ENCODE assay signal across 28 mouse cellular contexts in genomic region chr2:69668414-69668813, GRCm38 (mm10). TPM values are rescaled to one million over a fixed set of nuclear protein-coding genes. Genes with fewer than 3 reads are reported as not detected.
DNase-seq lines count a peak whose midpoint lies in the region; ATAC-seq lines count a peak whose summit lies in the region.
"Had no signal": no experiment of that assay in that cellular context is flagged by ENCODE, and none has a peak within 500 bp of the region (broad histone marks: within the 10 kb centered on the region; RNA-seq: fewer than 3 reads in every experiment).

No protein-coding gene starts in this region.

- H3K27ac ChIP-seq in midbrain, embryonic 11.5 days (ENCODE audit: low read depth, low read length) = no peak overlapping the region
- no peak overlapping the region for H3K27ac ChIP-seq in midbrain, embryonic 10.5 days (replicated peaks)
- H3K27ac ChIP-seq in heart, embryonic 14.5 days (replicated peaks in 1 of 2; ENCODE audit: control insufficient read depth in 1 of 2, insufficient read depth in 1 of 2, low read depth in 2 of 2, low read length in 2 of 2) = peak overlapping the region; percentile 74 to 77
- H3K27ac ChIP-seq in forebrain, embryonic 13.5 days = no peak overlapping the region
- H3K27ac ChIP-seq: hindbrain, embryonic 14.5 days; limb, embryonic 15.5 days; liver, embryonic 14.5 days; neural tube, embryonic 12.5 days had no signal

- intact Hi-C loops in heart, postnatal 25 days (cut with DNase I) = no loop called here

- H3K27me3 ChIP-seq in midbrain, embryonic 11.5 days (ENCODE audit: control insufficient read depth, insufficient read depth, low read length) = no peaks in the 10 kb centered on the region
- no peaks in the 10 kb centered on the region for H3K27me3 ChIP-seq in midbrain, embryonic 10.5 days (ENCODE audit: low read depth, poor library complexity, severe bottlenecking)
- H3K27me3 ChIP-seq in heart, embryonic 14.5 days (ENCODE audit: control insufficient read depth, insufficient read depth, low read length) = no peaks in the 10 kb centered on the region
- no peaks in the 10 kb centered on the region for H3K27me3 ChIP-seq in forebrain, embryonic 13.5 days
- H3K27me3 ChIP-seq: limb, embryonic 15.5 days; neural tube, embryonic 12.5 days had no signal

- DNase-seq in heart, adult 18-20 months = peak; percentile 13 to 25
- no peak for DNase-seq in heart, postnatal 25 days (ENCODE audit: low spot score)
- DNase-seq in midbrain, embryonic 11.5 days (ENCODE audit: low spot score, missing footprints) = peak; percentile 67
- DNase-seq in midbrain, embryonic 10.5 days (ENCODE audit: low spot score) = no peak
- peak; percentile 16 for DNase-seq in heart, postnatal 4 days
- no peak for DNase-seq in cerebellum, adult 9-11 months
- DNase-seq: adrenal gland, postnatal 25 days; cerebellum, adult 18-20 months; cerebellum, postnatal 14 days; gastrocnemius, postnatal 36 days; kidney, adult 9 months; kidney, postnatal 10 days; lung, embryonic 14.5 days; lung, postnatal 14 days; right cerebral cortex, postnatal 4 days; thymus, adult 2 months had no signal

- no peak overlapping the region for H3K4me2 ChIP-seq in midbrain, embryonic 11.5 days
- peak overlapping the region; percentile 40 for H3K4me2 ChIP-seq in heart, embryonic 14.5 days (ENCODE audit: low read length)
- no peak overlapping the region for H3K4me2 ChIP-seq in forebrain, embryonic 13.5 days
- H3K4me2 ChIP-seq: hindbrain, embryonic 14.5 days; limb, embryonic 15.5 days; lung, embryonic 14.5 days; neural tube, embryonic 12.5 days had no signal

- ATAC-seq in midbrain, embryonic 11.5 days (ENCODE audit: low FRiP score) = no peak
- no peak for ATAC-seq in heart, embryonic 14.5 days (ENCODE audit: insufficient number of reproducible peaks, insufficient read depth, low FRiP score, low read depth)
- no peak for ATAC-seq in forebrain, embryonic 13.5 days
- ATAC-seq: CD4-positive, CD25-positive, alpha-beta regulatory T cell, adult 4 months; forebrain, embryonic 14.5 days; intestine, postnatal 0 days; midbrain, embryonic 16.5 days had no signal

- WGBS in midbrain, embryonic 11.5 days = 73% methylated on average over 6 of the region's 6 CpGs
- 82% methylated on average over 6 of the region's 6 CpGs for WGBS in midbrain, embryonic 10.5 days
- WGBS in heart, embryonic 14.5 days = 32% methylated on average over 6 of the region's 6 CpGs
- WGBS in forebrain, embryonic 13.5 days = 67% methylated on average over 6 of the region's 6 CpGs

- no peak overlapping the region for H3K4me3 ChIP-seq in midbrain, embryonic 11.5 days (ENCODE audit: low read depth, low read length)
- H3K4me3 ChIP-seq in midbrain, embryonic 10.5 days = no peak overlapping the region
- no peak overlapping the region for H3K4me3 ChIP-seq in heart, embryonic 14.5 days (ENCODE audit: control insufficient read depth in 1 of 2, insufficient read depth in 1 of 2, low read depth in 1 of 2, low read length in 2 of 2)
- no peak overlapping the region for H3K4me3 ChIP-seq in forebrain, embryonic 13.5 days
- H3K4me3 ChIP-seq: limb, embryonic 15.5 days; neural tube, embryonic 12.5 days had no signal

- no peaks in the 10 kb centered on the region; the same call in none of the 2 replicates for H3K36me3 ChIP-seq in midbrain, embryonic 11.5 days (ENCODE audit: control insufficient read depth, insufficient read depth, low read length)
- H3K36me3 ChIP-seq in midbrain, embryonic 10.5 days = peaks cover 24% of the 10 kb centered on the region
- peaks cover 9% of the 10 kb centered on the region for H3K36me3 ChIP-seq in heart, embryonic 14.5 days (ENCODE audit: control insufficient read depth, insufficient read depth, low read length)
- H3K36me3 ChIP-seq in forebrain, embryonic 13.5 days (ENCODE audit: poor library complexity, severe bottlenecking) = peaks cover 11% of the 10 kb centered on the region; the same call in 1 of the 2 replicates

- no peaks in the 10 kb centered on the region for H3K4me1 ChIP-seq in midbrain, embryonic 11.5 days (ENCODE audit: control insufficient read depth, insufficient read depth, low read length)
- H3K4me1 ChIP-seq in midbrain, embryonic 10.5 days = peaks cover 12% of the 10 kb centered on the region
- peaks cover 2 to 5% of the 10 kb centered on the region in 2 experiments; a peak in 2 of 4 replicates for H3K4me1 ChIP-seq in heart, embryonic 14.5 days (ENCODE audit: control insufficient read depth in 2 of 2, insufficient read depth in 2 of 2, low read length in 2 of 2)
- no peaks in the 10 kb centered on the region for H3K4me1 ChIP-seq in forebrain, embryonic 13.5 days
- H3K4me1 ChIP-seq: limb, embryonic 15.5 days; neural tube, embryonic 12.5 days had no signal

- no peak overlapping the region for H3K9ac ChIP-seq in midbrain, embryonic 11.5 days (ENCODE audit: low read length)
- H3K9ac ChIP-seq in heart, embryonic 14.5 days (ENCODE audit: low read length) = no peak overlapping the region
- H3K9ac ChIP-seq in forebrain, embryonic 13.5 days = no peak overlapping the region
- H3K9ac ChIP-seq: hindbrain, embryonic 14.5 days; limb, embryonic 15.5 days; liver, embryonic 14.5 days; lung, embryonic 14.5 days; neural tube, embryonic 12.5 days had no signal

- H3K9me3 ChIP-seq in midbrain, embryonic 11.5 days (ENCODE audit: control insufficient read depth, low read length) = no peaks in the 10 kb centered on the region
- no peaks in the 10 kb centered on the region for H3K9me3 ChIP-seq in midbrain, embryonic 10.5 days (replicated peaks)
- no peaks in the 10 kb centered on the region for H3K9me3 ChIP-seq in heart, embryonic 14.5 days (ENCODE audit: control insufficient read depth, low read length)
- no peaks in the 10 kb centered on the region for H3K9me3 ChIP-seq in forebrain, embryonic 13.5 days (replicated peaks)
- H3K9me3 ChIP-seq: limb, embryonic 15.5 days; neural tube, embryonic 12.5 days had no signal

RNA-seq across cellular contexts. Expression of gene Klhl41, which starts 1.5 kb away (rescaled TPM):
- 10 to 100 TPM; 74.2 to 74.4 TPM for total RNA-seq in heart, adult 18-20 months (2021)
- total RNA-seq in heart, postnatal 25 days (2021) = 10 to 100 TPM; 69.8 to 78.5 TPM
- polyA plus RNA-seq in midbrain, embryonic 11.5 days (2014; fragmentation: Nextera tagmentation; extraction: Ambion mirVana) = 0.12 and 0.40 TPM in 2 replicates
- 0.09 and 0.15 TPM in 2 replicates for polyA plus RNA-seq in midbrain, embryonic 10.5 days (2016; fragmentation: Nextera tagmentation; extraction: Ambion mirVana)
- 23.2 and 28.0 TPM in 2 replicates for polyA plus RNA-seq in heart, embryonic 14.5 days (2014; fragmentation: Nextera tagmentation; extraction: Ambion mirVana)
- total RNA-seq in heart, postnatal 4 days (2021) = 10 to 100 TPM; 86.3 to 87.5 TPM
- 0.15 TPM in 2 replicates for polyA plus RNA-seq in forebrain, embryonic 13.5 days (2015; fragmentation: Nextera tagmentation; extraction: Ambion mirVana)
- total RNA-seq: hematopoietic stem cell, adult 5-6 weeks had no signal
- polyA plus RNA-seq: spleen, adult 2 months had no signal

RNA-seq across cellular contexts. Expression of gene Bbs5, which starts 21.4 kb away (rescaled TPM):
- total RNA-seq in heart, adult 18-20 months (2021) = 1 to 10 TPM; 4.3 to 4.4 TPM
- total RNA-seq in heart, postnatal 25 days (2021) = 1 to 10 TPM; 4.2 to 5.1 TPM
- polyA plus RNA-seq in midbrain, embryonic 11.5 days (2014; fragmentation: Nextera tagmentation; extraction: Ambion mirVana) = 12.4 and 19.5 TPM in 2 replicates
- polyA plus RNA-seq in midbrain, embryonic 10.5 days (2016; fragmentation: Nextera tagmentation; extraction: Ambion mirVana) = 13.8 and 14.6 TPM in 2 replicates
- polyA plus RNA-seq in heart, embryonic 14.5 days (2014; fragmentation: Nextera tagmentation; extraction: Ambion mirVana) = 10.7 and 12.1 TPM in 2 replicates
- 1 to 10 TPM; 4.2 to 5.6 TPM for total RNA-seq in heart, postnatal 4 days (2021)
- polyA plus RNA-seq in forebrain, embryonic 13.5 days (2015; fragmentation: Nextera tagmentation; extraction: Ambion mirVana) = 16.6 and 20.0 TPM in 2 replicates

RNA-seq across cellular contexts. Expression of gene Fastkd1, which starts 44.9 kb away (rescaled TPM):
- 10 to 100 TPM; 29.1 to 29.7 TPM for total RNA-seq in heart, adult 18-20 months (2021)
- 10 to 100 TPM; 27.8 to 29.6 TPM for total RNA-seq in heart, postnatal 25 days (2021)
- 21.0 and 21.8 TPM in 2 replicates for polyA plus RNA-seq in midbrain, embryonic 11.5 days (2014; fragmentation: Nextera tagmentation; extraction: Ambion mirVana)
- polyA plus RNA-seq in midbrain, embryonic 10.5 days (2016; fragmentation: Nextera tagmentation; extraction: Ambion mirVana) = 15.8 and 17.7 TPM in 2 replicates
- 24.0 and 24.8 TPM in 2 replicates for polyA plus RNA-seq in heart, embryonic 14.5 days (2014; fragmentation: Nextera tagmentation; extraction: Ambion mirVana)
- 10 to 100 TPM; 26.8 to 28.2 TPM for total RNA-seq in heart, postnatal 4 days (2021)
- polyA plus RNA-seq in forebrain, embryonic 13.5 days (2015; fragmentation: Nextera tagmentation; extraction: Ambion mirVana) = 14.1 and 14.5 TPM in 2 replicates

RNA-seq across cellular contexts. Expression of gene Ppig, which starts 53.9 kb away (rescaled TPM):
- total RNA-seq in heart, adult 18-20 months (2021) = 10 to 100 TPM; 33.8 to 40.1 TPM
- 10 to 100 TPM; 37.2 to 38.7 TPM for total RNA-seq in heart, postnatal 25 days (2021)
- polyA plus RNA-seq in midbrain, embryonic 11.5 days (2014; fragmentation: Nextera tagmentation; extraction: Ambion mirVana) = 128 and 155 TPM in 2 replicates
- polyA plus RNA-seq in midbrain, embryonic 10.5 days (2016; fragmentation: Nextera tagmentation; extraction: Ambion mirVana) = 127 and 134 TPM in 2 replicates
- 64.9 and 77.0 TPM in 2 replicates for polyA plus RNA-seq in heart, embryonic 14.5 days (2014; fragmentation: Nextera tagmentation; extraction: Ambion mirVana)
- 10 to 100 TPM; 56.7 to 59.9 TPM for total RNA-seq in heart, postnatal 4 days (2021)
- polyA plus RNA-seq in forebrain, embryonic 13.5 days (2015; fragmentation: Nextera tagmentation; extraction: Ambion mirVana) = 139 and 147 TPM in 2 replicates

Comparison
In these comparisons a context has a peak if more than half of its experiments do, and no peak if none do; other contexts are left out.
1. DNase-seq: peak in heart, adult 18-20 months (2 of 2), midbrain, embryonic 11.5 days (single experiment) and heart, postnatal 4 days (single experiment); none in heart, postnatal 25 days (single experiment), midbrain, embryonic 10.5 days (single experiment) and cerebellum, adult 9-11 months (single experiment).
2. H3K27ac ChIP-seq: peak in heart, embryonic 14.5 days (2 of 2); none in midbrain, embryonic 11.5 days (single experiment), midbrain, embryonic 10.5 days (single experiment) and forebrain, embryonic 13.5 days (single experiment).
3. RNA of gene Klhl41, which starts 1.5 kb away (polyA plus RNA-seq): 23.2 to 28.0 TPM in heart, embryonic 14.5 days; 0.15 TPM in forebrain, embryonic 13.5 days, 0.09 to 0.15 TPM in midbrain, embryonic 10.5 days and 0.12 to 0.40 TPM in midbrain, embryonic 11.5 days; every median in the first group is over 10 times any median in the second.